Mouse (Mus musculus) midbrain, embryonic 11.5 days (tissue): ENCODE results near the gene Tert. TPM values are rescaled to one million over a fixed set of nuclear protein-coding genes. Genes with fewer than 3 reads are reported as not detected.

Source experiments
- polyA plus RNA-seq: library from polyadenylated mRNA; unstranded; fragments of >200 nt; fragmentation: Nextera tagmentation; extraction: Ambion mirVana; gene quantifications from 2 replicates; pipeline ENCODE4 v1.2.1, GENCODE M21; 2014

Tert gene
- polyA plus RNA-seq, 1 experiment from 2014 or later: 2.5 TPM

Other genes with a start within 250 kb of the Tert start
- 52.0 and 53.5 TPM in 2 replicates for gene Lpcat1, start 159.7 kb upstream of the Tert start, polyA plus RNA-seq
- 0.11 and 0.30 TPM in 2 replicates for gene Slc6a3, start 90.2 kb upstream of the Tert start, polyA plus RNA-seq
- gene Clptm1l, start 22.9 kb upstream of the Tert start, polyA plus RNA-seq: 106 and 118 TPM in 2 replicates
- gene Slc6a18, start 51.1 kb downstream of the Tert start, polyA plus RNA-seq: not detected in 2 replicates
- 0.14 and 0.17 TPM in 2 replicates for gene Slc6a19, start 78.0 kb downstream of the Tert start, polyA plus RNA-seq
- 34.3 and 38.2 TPM in 2 replicates for gene Slc12a7, start 106.2 kb downstream of the Tert start, polyA plus RNA-seq
- gene Nkd2, start 220.7 kb downstream of the Tert start, polyA plus RNA-seq: 8.4 and 9.8 TPM in 2 replicates